Mouse (Mus musculus): Measurements from ENCODE around the gene Tmed5.

The Tmed5 gene

GRCm38 (mm10) chr5:108132441-108133243 lies at the start of gene Tmed5, which contains the start of gene Ccdc18:
Gene Tmed5 (minus strand): TSS chr5:108132620.
Gene Ccdc18 (plus strand): TSS chr5:108132875.
- peak; percentile 100 for DNase-seq

- DNase-seq = peak; percentile 87
These were observed 31.3 kb upstream of the Tmed5 start for GRCm38 (mm10) chr5:108163695-108164094.

- DNase-seq = no peak
These were observed 28.4 kb upstream of the Tmed5 start for GRCm38 (mm10) chr5:108160796-108161195.

- DNase-seq = no peak
These were observed 20.2 kb upstream of the Tmed5 start for GRCm38 (mm10) chr5:108152592-108152991.

- DNase-seq = peak; percentile 97
These were observed 475 bp downstream of the Tmed5 start for GRCm38 (mm10) chr5:108131849-108132440.

GRCm38 (mm10) chr5:108120221-108120900 lies 12.1 kb downstream of the Tmed5 start:
- DNase-seq = peak; percentile 36

GRCm38 (mm10) chr5:108117693-108118092 lies 14.7 kb downstream of the Tmed5 start:
- no peak for DNase-seq

- no peak for DNase-seq
These were observed 23.1 kb downstream of the Tmed5 start for GRCm38 (mm10) chr5:108109346-108109745.

GRCm38 (mm10) chr5:108104306-108104705 lies 28.1 kb downstream of the Tmed5 start:
- DNase-seq = peak; percentile 65

GRCm38 (mm10) chr5:108100196-108100595 lies 32.2 kb downstream of the Tmed5 start:
- DNase-seq = no peak

GRCm38 (mm10) chr5:108097676-108098075 lies 34.7 kb downstream of the Tmed5 start:
- DNase-seq = no peak

GRCm38 (mm10) chr5:108092731-108093130 lies 39.7 kb downstream of the Tmed5 start:
- DNase-seq = peak; percentile 40

GRCm38 (mm10) chr5:108085440-108085839 lies 47.0 kb downstream of the Tmed5 start:
- DNase-seq = no peak

GRCm38 (mm10) chr5:108082380-108082779 lies 50.0 kb downstream of the Tmed5 start:
- DNase-seq = no peak

GRCm38 (mm10) chr5:108079603-108080002 lies 52.8 kb downstream of the Tmed5 start:
- DNase-seq = no peak

- DNase-seq = peak; percentile 43
These were observed 55.4 kb downstream of the Tmed5 start for GRCm38 (mm10) chr5:108076833-108077540.

GRCm38 (mm10) chr5:108076241-108076640 lies 56.2 kb downstream of the Tmed5 start:
- no peak for DNase-seq

- DNase-seq = peak; percentile 51
These were observed 60.1 kb downstream of the Tmed5 start for GRCm38 (mm10) chr5:108072301-108072700.

- peak; percentile 99 for DNase-seq
These were observed 66.7 kb downstream of the Tmed5 start, which contains the start of gene Mtf2 for GRCm38 (mm10) chr5:108065465-108066411. Gene Mtf2 (plus strand): TSS chr5:108065674.

- DNase-seq = no peak
These were observed 72.0 kb downstream of the Tmed5 start for GRCm38 (mm10) chr5:108060413-108060812.
